Mouse (Mus musculus) spleen, postnatal 4 days (tissue): ENCODE results near the gene Chmp2a.
A peak's percentile ranks its signal among the peaks of the same experiment; 100 is the strongest.

Experiments
- DNase-seq, 2 experiments: peaks; one replicate each; pipeline ENCODE4 v3.0.0; 2022; ENCODE audit warnings: low spot score in 2 of 2

The Chmp2a gene

DNA sequence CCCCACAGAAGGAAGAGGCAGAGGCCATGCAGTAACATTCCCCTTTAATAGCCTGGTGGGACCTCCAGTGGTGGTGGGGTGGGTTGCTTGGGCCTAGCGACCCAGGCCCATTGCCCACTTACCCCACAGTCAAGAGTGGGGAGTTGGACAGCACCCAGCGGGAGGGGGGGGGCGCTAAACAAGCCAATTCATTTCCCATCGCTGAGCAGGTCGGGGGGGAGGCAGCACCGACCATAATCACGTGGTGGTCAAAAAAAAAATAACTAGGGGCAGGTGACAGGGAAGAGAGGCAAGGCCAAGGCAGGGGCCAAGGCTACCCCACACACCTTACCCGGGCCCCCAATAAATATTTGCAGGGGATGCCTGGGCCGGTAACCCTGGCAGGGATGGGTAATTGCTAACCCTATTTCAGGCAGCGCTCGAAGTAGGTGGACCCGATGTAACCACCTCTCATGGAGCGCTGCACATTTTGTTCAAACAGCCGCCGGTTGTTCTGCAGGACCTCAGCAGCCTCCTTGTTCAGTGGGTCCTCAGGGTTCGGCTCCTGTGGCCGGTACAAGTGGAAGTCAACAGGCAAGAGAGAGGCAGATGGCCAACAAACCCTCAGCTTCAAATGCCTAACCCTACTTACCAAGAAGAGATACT lies 726 bp upstream of the Chmp2a start:
- peak in 1 of 2 experiments; percentile 63 for DNase-seq

DNA sequence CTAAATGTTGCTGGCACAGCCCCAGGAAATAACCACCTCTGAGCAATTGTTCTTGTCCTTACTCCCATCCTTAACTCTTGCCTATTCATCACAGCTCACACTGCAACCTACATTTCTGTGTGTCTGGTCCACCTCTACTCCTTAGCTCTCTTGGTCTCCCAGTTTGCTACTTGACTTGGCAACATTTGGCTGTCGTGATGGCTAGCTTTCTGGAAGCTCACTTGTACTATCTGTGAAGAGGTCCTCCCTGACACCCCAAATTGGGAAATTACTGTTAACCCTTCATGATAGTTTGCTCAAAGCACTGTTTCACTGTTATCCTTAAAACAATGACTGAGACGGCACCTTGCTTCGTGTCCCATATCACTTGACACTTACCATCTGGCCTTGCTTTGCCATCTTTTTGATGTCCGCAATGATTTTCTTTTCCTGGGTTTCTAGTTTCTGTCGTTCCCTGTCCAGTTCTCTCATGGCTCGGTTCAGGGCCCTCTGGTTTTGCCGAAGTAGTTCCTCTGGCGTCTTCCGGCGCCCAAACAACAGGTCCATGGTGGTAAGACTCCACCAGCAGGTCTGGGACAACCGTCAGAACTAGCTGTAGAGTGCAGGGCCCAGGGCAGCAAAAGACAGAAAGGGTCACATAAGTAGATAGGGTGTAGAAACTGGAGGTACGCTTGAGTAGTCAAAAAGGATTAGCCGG lies 1.0 kb downstream of the Chmp2a start:
- DNase-seq: peak in 1 of 2 experiments; percentile 62

DNA sequence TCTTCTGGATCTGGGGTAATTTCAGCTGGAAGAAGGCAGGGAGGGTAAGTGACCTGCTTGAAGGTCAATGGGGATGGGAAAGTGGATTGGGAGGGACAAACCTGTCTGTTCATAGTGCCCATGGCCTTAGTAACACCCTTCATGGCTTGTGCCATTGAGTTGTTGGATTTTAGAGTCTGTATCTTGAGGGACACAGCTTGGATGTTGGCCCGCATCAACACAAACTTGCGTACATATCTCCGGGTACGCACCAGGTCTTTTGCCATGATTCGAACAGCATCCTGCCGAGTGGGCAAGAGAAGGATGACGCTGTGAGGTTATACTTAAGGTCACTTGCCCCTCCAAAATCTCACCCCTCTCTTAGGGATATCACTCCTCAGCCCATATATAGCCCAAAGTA lies 2.1 kb downstream of the Chmp2a start:
- DNase-seq: peak in 1 of 2 experiments; percentile 55

DNA sequence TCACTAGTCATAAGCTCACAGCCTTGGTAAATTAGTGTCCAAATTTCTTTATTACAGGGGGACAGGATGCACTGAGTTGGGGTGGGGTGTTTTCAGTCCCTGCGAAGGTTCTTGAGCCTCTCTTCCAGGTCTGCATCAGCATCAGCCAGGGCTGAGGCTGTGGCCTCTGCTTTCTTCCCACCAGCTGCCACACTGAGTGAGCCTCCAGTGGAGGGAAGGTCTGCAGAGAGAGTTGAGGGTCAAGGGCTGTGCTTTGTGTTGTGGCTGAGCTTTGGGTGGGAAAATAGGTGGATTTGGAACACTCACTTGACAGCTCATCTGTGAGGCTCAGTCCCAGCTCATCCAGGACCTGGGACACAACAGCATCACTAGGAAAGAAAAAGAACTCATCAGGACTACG lies 2.6 kb downstream of the Chmp2a start:
- DNase-seq: peak in 1 of 2 experiments; percentile 57

DNA sequence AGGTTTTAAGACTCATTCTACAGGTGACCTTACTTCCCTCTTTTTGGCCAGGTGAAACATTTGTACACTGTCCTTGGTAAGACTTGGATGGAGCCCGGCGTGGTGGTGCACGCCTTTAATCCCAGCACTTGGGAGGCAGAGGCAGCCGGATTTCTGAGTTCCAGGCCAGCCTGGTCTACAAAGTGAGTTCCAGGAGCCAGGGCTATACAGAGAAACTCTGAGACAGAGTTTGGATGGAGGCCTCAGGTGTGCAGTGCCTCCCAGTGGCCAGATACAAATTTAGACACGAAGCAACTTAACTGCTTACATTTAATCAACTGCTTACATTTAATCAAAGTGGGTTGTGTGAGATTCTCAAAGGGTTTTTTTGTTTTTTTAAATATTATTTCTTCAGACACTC lies 3.5 kb downstream of the Chmp2a start:
- peak in 1 of 2 experiments; percentile 53 for DNase-seq

DNA sequence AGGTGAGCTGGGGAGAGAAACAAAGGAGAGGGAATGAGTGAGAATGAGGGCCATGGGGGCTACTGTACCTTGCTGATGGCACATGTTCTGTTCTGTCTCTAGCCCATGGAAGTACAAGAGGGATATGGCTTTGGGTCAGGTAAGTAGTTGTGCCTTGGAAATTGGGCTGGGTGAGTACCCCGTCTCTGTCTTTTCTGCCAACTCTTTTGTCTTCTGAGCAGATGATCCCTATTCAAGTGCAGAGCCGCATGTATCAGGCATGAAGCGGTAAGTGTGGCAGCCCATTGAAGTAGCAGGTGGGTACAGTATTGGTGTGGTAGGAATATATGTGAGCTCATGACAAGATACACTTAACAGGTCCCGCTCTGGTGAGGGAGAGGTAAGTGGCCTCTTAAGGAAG lies 5.6 kb downstream of the Chmp2a start:
- no peak for DNase-seq

DNA sequence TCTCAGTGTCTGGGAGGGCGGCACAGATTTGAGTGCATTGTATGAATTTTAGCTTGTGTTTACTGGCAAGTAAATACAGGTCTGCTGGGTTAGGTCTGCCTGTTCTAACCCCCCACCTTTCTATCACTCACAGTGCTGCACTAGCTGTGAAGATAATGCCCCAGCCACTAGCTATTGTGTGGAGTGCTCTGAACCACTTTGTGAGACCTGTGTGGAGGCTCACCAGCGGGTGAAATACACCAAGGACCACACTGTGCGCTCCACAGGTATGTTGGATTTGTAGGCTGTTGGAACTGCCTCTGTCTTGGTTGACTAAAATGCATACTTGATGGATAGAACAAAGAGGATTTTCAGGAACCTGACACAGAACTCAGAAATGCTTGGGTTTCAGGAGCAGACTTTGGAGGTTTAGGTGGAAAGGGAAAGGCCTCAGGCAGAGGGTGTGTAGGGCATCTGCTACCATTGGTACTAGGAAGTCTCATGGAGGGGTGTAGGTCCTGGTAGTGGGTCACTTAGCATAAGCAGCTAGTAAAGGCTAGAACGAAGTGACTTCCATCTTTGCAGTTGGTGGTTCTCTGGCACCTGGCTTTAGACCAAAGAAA lies 9.0 kb downstream of the Chmp2a start:
- DNase-seq: peak in 1 of 2 experiments; percentile 57

DNA sequence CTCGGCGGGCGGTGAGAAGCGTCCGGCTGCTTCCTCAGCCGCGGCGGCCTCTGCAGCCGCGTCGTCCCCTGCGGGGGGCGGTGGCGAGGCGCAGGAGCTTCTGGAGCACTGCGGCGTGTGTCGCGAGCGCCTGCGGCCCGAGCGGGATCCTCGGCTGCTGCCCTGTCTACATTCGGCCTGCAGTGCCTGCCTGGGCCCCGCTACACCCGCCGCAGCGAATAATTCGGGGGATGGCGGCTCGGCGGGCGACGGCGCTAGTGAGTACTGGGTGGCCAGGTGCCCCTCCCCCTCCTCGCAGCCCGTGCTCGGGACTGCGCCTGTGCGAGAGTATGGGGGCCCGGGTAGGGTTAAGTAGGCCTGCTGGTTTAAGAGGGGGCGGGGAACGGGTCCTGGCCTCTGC lies 9.8 kb downstream of the Chmp2a start:
- DNase-seq: peak; percentile 74 to 88

DNA sequence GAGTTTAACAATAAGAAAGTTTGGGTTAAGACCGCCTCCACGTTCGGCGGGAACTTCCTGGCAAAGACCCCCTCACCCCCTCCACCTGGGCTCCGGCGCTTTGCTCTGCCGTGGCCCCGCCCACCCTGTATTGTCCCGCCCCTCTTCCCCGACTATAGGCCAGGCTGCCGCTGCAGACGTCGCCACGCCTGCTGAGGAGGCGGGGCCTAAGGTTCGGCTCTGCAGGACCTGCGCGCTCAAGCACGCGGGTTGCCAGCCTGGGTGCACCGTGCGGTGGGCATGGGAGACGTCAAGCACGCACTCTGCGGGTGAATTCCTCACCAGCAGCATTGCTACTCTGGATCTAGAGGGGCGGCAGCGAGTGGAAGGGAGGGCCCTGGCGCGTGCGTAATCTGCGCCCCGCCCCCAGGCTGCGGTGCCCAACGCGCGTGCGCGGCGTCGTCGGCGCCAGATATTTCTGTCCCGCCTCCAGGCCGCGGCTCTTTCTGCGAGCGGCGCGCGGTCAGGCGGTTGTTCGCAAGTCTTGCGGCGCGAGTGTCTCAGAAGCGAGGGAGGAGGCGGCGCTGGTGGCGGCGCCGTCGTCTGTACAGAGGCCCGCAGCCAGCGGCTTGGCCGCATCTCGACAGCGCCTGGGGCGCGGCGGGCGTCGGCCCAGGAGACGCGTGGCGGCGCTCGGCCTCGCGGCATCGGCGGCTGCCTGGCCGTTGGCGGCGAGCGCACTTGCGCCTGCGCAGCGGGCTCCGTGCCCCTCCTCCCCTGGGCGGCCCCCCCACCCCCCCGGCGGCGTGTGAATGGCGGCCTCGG lies 10.5 kb downstream of the Chmp2a start:
- peak; percentile 93 to 98 for DNase-seq

DNA sequence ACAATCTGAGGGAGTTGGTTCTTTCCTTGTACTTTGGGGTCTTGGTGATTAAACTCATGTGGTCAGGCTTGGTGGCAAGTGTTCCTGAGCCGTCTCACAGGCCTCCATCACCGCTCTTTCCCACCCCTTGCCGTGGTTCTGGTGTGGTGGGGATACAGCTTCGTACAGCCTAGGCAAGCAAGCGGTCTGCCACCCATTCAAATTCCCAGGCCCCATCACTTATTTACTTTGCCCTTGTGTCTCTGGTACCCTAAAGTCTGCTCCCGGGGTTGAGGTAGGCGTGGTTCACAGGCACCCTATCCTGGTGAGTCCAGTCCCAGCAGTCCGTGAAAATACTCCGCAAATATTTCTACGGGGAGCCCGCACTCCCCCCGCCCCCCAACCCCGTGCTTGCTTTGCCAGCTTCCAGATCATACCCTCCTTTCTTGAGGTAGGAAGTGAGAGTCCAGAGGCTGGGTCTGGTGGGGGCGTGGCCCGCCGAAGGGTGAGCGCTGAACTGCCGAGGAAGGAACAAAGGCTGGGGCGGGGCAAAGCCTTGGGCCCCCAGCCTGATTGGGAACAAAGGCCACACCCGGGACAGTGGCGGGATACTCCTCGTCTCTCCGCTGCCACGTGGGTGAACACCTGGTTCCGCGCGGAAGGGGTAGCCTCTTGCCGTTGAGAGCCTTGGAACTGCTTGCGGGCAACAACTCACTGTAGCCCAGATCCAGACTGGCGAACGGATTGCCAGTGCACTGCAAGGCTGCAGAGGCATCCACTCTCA lies 11.7 kb downstream of the Chmp2a start:
- peak; percentile 71 to 84 for DNase-seq

DNA sequence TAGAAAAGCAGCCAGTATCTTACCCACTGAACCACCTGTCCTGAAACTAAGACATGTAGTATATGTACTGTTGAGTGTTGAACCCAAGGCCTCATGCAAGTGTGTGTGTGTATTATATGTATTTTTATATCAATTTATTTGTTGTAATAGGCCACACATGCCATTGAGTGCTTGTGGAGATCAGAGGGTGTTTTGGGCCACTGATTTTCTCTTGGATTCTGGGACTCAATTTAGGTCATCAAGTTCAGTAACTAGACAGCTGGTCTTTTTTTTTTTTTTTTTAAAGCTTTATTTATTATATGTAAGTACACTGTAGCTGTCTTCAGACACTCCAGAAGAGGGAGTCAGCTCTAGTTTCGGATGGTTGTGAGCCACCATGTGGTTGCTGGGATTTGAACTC lies 19.4 kb downstream of the Chmp2a start:
- DNase-seq: no peak

DNA sequence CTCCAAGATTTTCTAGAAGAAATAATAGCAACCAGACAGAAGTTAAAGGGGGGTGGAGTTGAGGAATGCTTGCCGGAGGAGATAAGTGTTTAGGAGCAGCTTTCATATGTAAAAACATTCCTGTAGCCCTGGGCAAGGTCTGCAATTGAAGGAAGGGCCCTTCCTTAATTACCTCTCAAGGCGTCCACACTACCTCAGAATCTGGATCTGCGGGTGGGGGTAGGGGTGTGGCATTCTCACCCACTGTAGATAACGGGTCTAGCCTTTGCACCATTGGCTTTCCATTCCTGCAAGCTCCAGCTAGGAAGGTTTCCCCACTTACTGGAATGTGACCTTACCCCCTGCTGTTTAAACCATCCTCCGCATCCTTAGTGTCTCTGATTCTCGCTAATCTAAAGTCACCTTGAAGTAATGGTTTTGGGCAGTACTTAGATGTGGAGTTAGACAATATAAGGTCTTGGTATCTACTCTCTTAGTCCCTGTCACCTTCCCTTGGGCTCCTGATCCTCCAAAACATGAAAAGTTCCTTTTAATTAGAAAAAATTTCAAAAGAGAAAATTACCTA lies 20.2 kb downstream of the Chmp2a start:
- DNase-seq: no peak

DNA sequence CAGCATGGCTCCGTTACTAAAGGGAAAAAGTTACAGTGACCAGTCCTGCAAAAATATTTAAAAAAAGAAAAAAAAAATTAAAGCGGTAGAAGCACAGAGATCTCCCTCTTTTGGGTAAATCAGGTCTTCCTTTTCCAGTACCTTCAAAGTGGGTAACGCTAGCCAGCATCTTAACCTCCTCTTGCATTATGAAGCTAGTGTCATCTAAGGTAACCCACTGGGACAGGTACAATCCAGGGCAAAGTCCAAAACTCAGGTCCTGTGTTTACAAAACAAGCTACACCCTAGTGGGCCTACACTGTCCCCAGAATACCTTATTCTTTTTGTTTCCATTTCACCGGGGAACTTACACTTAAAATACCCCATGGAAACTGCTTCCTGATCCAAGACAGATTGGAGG lies 20.9 kb downstream of the Chmp2a start:
- no peak for DNase-seq

DNA sequence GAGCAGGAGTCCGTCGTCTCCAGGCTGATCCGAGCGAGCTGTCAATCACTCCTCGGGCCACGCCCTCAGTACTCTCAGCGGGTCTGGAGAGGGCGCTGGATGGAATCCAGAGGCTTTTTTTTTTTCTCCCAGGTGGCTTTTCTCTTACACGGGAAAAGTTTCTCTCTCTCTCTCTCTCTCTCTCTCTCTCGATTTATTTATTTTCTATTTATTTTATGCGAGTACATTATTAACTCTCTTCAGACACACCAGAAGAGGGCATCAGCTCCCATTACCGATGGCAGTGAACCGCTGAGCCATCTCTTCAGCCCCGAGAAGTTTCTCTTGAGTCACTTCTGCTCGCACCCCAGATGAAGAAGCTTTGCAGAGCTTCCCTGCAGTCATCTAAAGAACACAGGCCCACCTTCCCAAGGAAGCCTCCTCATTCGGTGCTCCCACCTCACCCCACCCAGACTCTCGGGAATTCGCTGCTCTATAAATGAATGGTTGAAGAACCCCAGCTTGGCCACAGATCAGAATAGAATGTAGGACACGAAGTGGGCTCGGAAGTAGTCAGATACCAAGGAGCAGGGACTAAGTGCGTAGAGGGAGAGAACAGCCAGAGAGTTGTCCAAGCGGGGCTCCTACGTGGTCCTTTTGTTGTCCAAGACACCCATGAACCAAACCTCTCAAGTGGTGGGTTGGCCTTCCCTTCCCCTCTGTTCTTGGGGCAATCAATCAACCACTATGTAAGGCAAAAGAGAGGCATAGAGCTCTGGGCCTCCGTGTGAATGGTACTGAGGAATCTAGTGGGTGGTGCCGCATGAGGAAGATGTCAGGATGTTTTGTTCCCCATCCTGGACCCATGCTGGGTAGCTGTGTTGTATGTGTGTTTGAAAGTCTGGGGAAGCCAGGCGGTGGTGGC lies 24.4 kb downstream of the Chmp2a start, which contains the start of gene Zbtb45:
Zbtb45 (minus strand) TSS at position 30 of the 904 bp plus-strand sequence.
- peak in 1 of 2 experiments; percentile 64 for DNase-seq

DNA sequence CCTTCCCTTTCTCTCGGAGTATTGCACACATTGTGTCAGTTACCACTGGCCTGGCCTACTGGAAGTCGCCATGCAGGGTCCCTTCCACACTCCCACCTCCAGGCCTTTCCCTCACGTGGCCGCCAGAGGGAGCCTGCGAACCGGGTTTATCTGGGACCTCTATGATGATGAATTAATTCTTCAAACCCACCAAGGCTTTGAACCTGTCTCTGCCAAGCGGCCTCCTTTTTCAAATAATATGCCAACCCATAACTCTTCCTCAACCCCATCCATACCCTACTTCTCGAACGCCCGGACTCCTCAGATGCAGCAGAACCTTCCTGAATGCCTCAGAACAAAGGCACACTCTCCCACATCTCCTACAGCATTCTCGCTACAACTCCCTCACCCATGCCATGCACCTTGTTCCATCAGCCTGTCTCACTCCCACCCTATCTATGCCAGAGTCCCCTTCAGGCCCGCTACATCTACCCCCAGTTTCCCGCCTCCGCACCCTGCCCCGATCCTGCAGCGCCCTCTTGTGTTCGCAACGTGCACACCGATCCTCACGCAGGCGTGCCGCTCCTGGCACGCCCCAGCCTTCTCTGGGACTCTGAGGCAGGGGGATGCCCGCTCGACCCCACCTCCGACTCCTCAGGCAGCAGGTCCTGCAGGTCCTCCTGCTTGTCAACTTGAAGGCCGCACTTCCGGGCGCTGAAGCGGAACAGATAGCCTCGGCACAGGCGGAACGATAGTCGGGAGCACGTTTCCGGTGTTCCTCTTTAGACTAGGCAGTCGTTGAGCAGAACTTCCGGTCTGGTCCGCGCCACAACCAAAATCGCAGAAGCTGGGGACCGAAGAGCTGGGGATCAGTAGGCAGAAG lies 25.2 kb downstream of the Chmp2a start:
- DNase-seq: peak; percentile 89 to 97

DNA sequence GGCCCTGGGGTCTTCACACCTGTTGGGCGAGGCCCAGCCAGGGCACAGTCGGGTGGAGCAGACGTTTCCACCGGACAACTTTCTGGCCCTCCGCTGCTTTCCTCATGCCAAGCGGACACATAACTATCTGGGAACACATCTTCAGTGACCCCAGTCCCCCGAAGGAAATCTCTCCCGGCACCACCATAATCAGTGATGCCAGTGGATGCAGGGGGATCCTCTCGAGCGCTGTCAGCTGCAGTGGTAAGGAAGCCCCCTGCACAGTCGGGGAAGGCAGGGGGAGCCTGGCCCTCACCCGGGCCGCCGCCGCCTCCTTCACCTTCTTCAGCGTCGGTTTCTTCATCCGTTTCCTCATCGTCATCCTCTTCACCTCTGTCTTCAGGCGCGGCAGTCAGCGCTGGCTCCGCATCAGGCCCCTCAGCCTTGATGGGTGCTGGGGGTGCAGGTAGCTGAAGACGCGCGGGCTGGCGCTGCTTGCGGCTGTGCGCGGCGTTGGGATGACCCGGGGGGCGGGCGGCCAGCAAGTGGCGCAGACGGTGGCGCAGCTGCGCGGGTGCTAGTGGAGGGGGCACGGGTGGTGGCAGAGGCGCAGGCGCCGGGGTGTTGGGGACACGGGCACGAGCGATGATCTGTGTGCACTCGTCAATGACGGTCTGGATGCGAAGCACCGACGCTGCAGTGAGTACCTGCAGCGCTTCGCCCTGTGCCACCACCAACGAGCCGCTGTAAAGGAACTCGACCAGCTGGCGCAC lies 27.1 kb downstream of the Chmp2a start:
- peak in 1 of 2 experiments; percentile 66 for DNase-seq

DNA sequence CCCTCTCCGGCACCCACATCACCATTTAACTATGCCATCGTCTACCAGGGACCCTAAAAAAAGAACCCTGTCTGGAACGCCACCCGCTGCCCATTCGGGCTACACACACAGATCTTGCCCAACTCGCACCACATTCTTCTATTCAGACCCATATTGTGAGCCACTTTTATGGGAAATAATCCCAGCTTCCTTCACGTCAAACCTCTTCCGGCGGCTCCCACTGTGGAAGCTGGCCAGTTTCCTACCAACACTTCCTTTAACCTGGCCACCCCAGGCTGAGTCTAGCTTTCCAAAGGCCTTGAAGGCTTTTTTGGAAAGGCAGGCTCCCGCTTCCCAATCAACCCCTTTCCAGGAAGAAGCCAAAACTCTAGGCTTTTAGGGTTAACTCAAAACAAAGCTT lies 28.1 kb downstream of the Chmp2a start:
- no peak for DNase-seq

DNA sequence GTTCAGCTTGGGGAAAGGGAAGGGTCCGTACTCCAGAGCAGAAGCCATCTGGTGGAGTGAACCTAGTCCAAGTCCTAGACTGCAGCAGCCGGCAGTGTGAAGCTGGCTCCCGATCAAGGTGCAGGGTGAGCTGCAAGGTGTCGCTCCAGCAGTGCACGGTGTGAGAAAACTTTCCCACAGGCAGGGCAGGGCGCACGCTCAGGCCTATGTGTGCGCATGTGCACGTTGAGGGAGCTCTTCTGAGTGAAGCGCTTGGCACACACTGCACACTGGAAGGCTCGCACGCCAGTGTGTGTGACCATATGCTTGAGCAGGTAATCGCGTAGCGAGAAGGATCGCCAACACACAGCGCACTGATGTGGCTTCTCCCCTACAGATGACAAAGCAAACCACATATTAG lies 28.6 kb downstream of the Chmp2a start:
- DNase-seq: no peak
